Mouse (Mus musculus): Measurements from ENCODE around the gene Eef1akmt2. TPM values are rescaled to one million over a fixed set of nuclear protein-coding genes. Genes with fewer than 3 reads are reported as not detected.

Gene Eef1akmt2
- polyA plus RNA-seq, 1 experiment from 2014 or later, result 78.3 TPM

DNA sequence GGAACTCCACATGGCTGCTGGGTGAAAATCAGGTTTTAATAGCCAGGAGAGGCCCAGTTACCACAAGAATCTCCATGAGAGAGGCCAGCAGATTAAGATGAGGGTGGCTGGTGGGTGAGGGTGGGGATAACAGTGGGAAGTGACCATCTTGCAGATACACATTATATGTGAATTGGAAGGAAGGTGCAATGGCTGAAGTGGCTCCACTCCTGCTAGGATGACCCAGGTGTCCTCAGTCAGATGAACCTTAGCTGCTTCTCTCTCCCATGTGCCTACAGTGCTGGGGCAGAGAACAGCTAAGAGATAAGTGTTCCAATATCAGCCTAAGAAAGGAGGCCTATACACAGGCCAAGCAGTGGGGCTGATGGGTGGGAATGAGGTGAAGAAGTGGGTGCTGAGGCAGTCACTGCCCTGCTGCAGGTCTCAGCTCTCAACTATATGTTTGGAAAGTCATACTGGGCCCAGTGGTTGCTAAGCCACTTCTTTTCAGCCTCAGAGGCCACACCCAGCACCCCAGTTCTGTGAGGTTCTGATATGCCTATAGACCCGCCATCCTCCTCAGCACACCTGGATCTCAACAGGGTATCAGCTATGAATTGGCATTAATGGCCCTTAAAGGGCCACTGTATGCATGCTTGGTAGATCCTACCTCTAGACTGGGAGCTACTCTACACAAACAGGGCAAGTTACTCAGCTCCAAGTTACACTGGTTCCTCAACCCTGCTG is 74.6 kb downstream of the Eef1akmt2 start:
- 85% methylated on average over 1 of the region's 1 CpGs for WGBS
- no peak for ATAC-seq (ENCODE audit: low FRiP score, low read depth)
- no peaks in the 10 kb centered on the region for H3K27me3 ChIP-seq
- H3K27ac ChIP-seq, result no peak overlapping the region
- H3K4me1 ChIP-seq, result peaks cover 46% of the 10 kb centered on the region
- no peak overlapping the region for H3K4me2 ChIP-seq (replicated peaks)
- no peak overlapping the region for H3K4me3 ChIP-seq
- no peak overlapping the region for H3K9ac ChIP-seq
- H3K36me3 ChIP-seq, result peaks cover 59% of the 10 kb centered on the region
- H3K9me3 ChIP-seq, result no peaks in the 10 kb centered on the region

Other genes starting within 250 kb of the Eef1akmt2 start
- 21.7 and 22.6 TPM in 2 replicates for gene Lhpp, start 242.0 kb downstream of the Eef1akmt2 start, polyA plus RNA-seq (2015; fragmentation: Nextera tagmentation; extraction: Ambion mirVana)
- gene Fam53b, start 38.8 kb downstream of the Eef1akmt2 start, polyA plus RNA-seq (2015; fragmentation: Nextera tagmentation; extraction: Ambion mirVana), result 25.4 and 26.4 TPM in 2 replicates
- gene Abraxas2, start 6.6 kb upstream of the Eef1akmt2 start, polyA plus RNA-seq (2015; fragmentation: Nextera tagmentation; extraction: Ambion mirVana), result 47.3 and 50.4 TPM in 2 replicates
- gene Zranb1, start 78.5 kb upstream of the Eef1akmt2 start, polyA plus RNA-seq (2015; fragmentation: Nextera tagmentation; extraction: Ambion mirVana), result 14.9 and 15.7 TPM in 2 replicates